Mouse (Mus musculus): Measurements from ENCODE around the gene Kdelc2.

DNA sequence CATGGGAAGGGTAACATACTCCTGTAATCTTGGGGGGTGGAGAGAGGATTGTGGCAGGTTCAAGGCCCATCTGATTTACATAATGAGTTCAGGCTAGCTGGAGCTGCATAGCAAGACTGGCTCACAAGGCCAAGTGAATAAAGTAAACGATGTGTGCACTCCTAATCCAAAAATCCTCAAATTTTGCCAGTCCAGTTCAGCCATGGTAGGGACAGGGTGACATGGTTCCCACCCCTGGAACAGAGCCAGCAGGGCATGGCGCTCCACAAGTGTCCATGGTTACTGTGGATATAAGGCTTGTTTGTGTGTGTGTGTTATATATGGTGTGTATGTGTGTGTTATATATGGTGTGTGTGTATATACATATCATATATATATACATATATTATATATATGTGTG lies 33.5 kb upstream of the Kdelc2 start:
- TF ChIP-seq CTCF (IDR thresholded peaks at IDR 0.05; ENCODE audit: low read depth) (no peak), EP300 (optimal IDR thresholded peaks at IDR 0.05) (no peak)

Data from stomach, postnatal 0 days (tissue).